Mouse (Mus musculus) liver, adult 2 months (tissue): ENCODE measurements around the gene Cxadr.

Experiments
- CTCF ChIP-seq: fragments of 200-500 bp; IDR thresholded peaks from 2 replicates; pipeline ENCODE4 v1.5.1; 2011; ENCODE audit warnings: low read depth, low read length, control low read depth
- POLR2A ChIP-seq: fragments of 200-500 bp; IDR thresholded peaks from 2 replicates; pipeline ENCODE4 v1.6.1; 2011; ENCODE audit warnings: low read length, control low read depth; ENCODE audit not compliant: insufficient read depth; ENCODE audit errors: extremely low read depth

DNA sequence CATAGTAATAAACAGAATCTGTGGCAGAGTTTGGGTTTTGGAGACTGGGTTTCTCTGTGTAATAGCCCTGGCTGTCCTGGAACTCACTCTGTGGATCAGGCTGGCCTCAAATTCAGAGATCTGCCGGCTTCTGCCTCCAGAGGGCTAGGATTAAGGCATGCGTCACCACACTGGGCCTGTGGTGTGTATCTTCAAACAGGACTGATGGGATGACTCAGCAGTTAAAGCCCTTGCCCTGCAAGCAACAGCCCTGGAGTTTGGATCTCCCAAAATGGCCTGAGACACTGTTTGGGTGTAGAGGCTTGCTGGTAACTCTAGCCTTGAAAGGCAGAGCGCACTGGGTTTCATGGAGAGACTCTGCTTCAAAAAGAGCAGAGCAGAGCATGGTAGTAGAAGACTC is 98.1 kb downstream of the Cxadr start:
- no peak for TF ChIP-seq POLR2A
- no peak for TF ChIP-seq CTCF
